Mouse (Mus musculus) embryo, embryonic 11.5 days (tissue): ENCODE measurements at regions not wholly inside any gene's neighbourhood (a gene's known extent, or its start where the extent isn't known, plus 50 kb on each side); places are given as distances from the start of the nearest gene placed in this dataset.

Source experiments
- DNase-seq: peaks from one replicate; pipeline ENCODE4 v3.0.0-alpha.2; 2012; ENCODE audit warnings: low read depth, low spot score

GRCm38 (mm10) chr6:12140596-12140995 is 233.0 kb downstream of the Phf14 start:
- DNase-seq: no peak

DNA sequence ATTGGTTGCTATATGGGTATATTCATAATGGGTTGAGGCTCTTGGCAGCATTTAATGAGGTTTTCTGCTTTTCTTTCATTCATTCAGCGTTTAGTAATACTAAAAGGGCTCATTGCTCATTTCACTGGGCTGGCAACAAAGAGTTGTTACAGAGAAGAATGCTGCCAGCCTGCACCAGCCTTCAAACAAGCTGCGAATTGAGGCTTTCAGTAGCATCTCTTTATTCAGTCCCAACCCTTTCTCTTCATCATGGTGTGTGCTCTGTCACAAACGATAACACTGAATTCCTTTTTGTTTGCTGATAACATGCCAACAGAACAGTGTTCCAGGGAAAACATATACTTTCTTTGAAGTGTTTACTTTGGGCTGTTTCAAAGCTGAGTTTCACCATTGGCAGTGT is 237.6 kb downstream of the Phf14 start:
- no peak for DNase-seq

- DNase-seq: no peak
These were observed 243.2 kb downstream of the Phf14 start for GRCm38 (mm10) chr6:12150613-12151333.

DNA sequence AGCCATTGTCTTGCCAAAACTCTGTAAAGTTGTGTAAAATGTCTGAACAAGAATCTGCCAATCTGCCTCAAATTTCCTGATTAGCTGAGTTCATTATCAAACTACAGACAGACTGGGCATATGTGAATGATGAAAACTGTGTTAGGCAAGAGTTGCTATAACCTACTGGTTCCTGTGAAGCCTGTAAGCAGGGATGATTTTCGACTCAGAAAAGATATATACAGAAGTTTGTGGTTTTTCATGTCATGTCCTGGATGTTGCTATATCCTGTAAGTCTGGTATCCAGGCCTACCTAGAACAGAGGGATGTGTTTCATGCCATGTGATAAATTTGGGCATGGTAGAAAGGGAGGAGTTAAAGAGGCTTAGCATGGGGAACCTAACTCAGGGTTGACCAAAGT is 256.4 kb downstream of the Phf14 start:
- DNase-seq: no peak

DNA sequence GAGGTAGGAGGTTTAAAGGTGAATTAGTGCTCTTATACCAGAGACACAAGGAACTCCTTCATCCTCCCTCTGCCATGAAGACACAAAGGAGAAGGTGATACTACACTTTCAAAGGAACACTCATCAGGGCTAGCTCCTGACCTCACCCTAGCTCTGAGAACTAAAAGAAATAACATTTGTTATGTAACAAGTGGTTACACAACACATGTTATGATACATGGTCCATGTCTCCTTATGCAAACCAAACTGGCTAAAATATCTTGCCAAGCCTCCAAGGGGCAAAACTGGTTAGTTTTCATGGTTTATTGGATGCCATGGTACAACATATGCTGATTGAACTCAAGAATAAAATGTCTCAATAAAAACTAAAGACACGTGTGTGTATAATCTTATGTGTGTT is 260.9 kb downstream of the Phf14 start:
- DNase-seq: no peak

GRCm38 (mm10) chr6:12169431-12169830 is 261.8 kb downstream of the Phf14 start:
- DNase-seq: no peak

GRCm38 (mm10) chr6:12170722-12171121 is 263.1 kb downstream of the Phf14 start:
- DNase-seq: no peak

- DNase-seq: no peak
These were observed 263.6 kb downstream of the Phf14 start for GRCm38 (mm10) chr6:12171189-12171588.

DNA sequence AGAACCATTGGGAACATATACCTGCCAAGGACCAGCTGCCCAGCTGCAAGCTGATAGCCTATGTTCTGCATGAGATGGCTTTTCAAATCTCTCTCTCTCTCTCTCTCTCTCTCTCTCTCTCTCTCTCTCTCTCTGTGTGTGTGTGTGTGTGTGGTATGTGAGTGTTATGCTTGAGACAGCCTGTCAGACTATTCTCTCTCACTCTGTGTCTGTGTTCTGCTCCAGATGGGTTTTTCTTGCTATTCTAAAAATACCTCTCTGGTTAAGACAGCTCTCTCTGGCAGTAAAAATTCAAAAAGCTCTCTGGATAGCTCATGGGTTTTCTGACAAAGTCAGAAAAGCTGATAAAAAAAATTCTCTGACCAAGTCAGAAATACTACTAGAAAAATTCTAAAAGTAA is 270.4 kb downstream of the Phf14 start:
- DNase-seq: no peak

DNA sequence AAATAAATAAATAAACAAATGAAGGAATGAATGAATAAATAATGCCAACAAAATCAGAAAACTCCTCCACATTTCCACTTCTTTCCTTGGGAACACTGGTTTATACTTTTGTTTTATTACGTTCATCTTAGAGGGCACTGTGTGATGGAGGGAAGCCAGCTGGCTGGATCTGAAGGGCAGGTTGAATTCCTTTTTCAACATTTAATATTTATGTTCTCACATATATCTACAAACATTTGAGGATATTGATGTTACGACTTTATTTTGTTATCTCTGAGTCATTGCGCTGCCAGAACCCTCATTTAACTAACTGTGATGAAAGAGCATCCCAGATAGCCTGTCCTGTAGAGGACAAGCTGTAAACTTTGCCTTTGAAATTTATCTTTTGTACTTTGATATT is 273.3 kb downstream of the Phf14 start:
- no peak for DNase-seq

DNA sequence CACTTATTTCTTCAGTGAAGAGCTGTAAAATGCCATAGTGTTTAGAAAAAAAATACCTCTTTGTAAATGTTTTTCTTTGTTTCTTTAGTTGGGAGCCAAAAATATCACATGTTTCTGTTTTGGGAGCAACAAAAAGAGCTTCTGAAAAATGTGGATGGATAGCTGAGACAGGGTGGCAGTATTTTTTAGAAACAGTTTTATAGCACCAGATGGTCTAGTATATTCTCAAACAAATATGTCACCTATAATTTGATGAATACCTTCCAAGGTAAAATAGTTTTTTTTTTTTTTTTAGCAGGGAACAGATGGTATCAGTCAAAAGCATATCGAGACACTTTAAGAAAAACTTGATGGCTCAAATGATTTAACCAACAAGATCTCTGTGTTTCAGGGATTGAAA is 302.6 kb downstream of the Phf14 start:
- DNase-seq: no peak

DNA sequence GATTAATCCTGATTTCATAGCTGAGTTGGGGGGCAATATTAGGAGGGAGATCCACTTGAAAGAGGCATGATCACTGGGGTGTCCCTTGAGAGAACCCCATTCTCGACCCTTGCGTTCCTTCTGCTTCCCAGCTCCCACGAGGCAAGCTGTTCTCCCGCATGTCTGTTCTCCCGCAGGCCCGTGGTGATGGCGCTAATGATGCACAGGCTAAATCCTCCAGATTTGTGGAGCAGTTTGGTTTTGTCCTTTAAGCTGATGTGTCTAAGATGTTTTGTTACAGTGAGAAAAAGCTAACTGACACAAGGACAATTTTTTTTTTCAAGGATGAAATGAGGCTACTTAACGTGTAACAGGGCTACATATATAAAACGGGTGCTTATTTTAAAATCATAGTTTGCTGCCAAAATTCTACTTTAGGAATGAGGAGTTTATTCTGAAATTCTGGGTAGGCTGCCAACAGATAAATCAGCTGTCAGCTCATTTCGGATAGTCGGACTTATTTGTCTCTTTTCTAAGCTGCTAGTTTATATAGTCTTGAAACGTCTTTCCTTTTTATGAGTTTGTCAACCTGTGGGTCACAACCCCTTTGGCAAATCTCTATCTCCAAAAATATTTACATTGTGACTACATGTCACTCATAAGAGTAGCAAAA is 307.0 kb downstream of the Phf14 start:
- no peak for DNase-seq

DNA sequence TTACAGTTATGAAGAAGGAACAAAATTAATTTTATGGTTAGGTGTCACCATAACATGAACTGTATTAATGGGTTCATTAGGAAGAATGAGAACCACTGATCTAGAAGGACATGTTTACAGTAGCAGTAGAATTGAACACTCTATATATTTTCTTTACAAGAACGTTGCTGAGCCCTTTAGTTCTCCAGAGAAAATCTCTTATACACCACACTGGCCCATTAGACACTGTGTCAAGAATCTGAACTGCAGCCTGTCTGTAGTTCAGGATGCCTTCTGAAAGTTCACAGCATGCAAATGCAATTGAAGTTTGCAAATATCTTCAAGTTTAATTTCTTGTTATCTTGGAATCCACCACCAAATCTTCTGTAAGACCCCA is 307.6 kb downstream of the Phf14 start:
- DNase-seq: no peak

DNA sequence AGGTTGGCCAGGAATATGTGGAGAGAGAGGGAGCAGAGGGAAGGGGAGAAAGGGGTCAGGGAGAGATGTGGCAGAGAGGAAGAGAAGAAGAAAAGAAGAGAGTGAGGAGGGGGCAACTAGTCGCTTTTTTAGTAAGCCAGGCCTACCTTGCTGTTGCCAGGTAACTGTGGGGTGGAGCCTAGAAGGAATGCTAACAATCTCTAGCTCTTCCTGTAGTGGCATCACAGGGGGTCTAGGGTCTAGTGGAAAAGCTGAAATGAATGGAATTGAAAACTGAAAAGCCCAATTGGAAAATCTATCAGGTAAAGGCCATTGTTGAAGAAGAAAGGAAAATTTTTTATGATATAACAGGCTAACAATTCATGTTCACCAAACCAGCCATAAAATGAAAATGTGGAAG is 336.5 kb downstream of the Phf14 start:
- DNase-seq: no peak

DNA sequence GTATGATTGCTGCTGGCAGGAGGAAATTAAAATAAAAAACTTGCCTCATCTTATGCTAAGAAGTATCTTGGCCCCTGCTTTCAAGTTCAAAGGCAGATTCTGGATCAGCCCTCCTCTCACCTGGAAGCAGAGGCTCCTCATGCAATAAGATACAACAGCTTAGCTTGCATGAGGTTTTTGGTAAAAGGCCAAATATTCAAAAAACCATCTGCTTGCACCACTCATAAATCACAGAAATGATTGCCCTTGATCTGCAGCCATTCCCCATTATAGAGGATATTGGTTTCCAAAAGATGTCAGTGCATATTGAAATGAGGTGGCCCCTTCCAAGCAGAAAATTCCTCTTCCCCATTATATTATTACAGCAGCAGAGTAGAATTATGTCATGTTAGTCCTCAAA is 340.4 kb downstream of the Phf14 start:
- DNase-seq: no peak

DNA sequence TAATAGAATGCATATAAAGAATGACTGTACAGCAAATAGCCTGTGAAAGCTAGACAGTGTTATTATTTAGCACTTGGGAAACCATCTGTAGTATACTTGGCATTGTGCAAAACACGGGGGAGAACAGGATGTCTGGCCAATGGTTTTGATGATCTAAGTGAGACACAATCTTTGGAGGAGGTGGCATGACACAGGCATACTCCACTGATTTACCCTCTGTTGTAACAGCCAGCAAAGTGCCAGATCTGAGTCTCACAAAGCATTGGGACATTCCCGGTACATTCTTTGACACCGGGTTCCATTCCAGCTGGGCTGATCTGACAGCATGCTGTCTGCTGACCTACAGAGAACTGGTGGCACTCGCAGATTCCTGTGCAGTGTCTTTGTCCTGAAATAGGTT is 341.0 kb downstream of the Phf14 start:
- no peak for DNase-seq

GRCm38 (mm10) chr6:12254507-12254906 is 346.9 kb downstream of the Phf14 start:
- no peak for DNase-seq

GRCm38 (mm10) chr6:12255434-12255833 is 347.8 kb downstream of the Phf14 start:
- DNase-seq: no peak

- DNase-seq: no peak
These were observed 350.7 kb downstream of the Phf14 start for GRCm38 (mm10) chr6:12258273-12258672.

DNA sequence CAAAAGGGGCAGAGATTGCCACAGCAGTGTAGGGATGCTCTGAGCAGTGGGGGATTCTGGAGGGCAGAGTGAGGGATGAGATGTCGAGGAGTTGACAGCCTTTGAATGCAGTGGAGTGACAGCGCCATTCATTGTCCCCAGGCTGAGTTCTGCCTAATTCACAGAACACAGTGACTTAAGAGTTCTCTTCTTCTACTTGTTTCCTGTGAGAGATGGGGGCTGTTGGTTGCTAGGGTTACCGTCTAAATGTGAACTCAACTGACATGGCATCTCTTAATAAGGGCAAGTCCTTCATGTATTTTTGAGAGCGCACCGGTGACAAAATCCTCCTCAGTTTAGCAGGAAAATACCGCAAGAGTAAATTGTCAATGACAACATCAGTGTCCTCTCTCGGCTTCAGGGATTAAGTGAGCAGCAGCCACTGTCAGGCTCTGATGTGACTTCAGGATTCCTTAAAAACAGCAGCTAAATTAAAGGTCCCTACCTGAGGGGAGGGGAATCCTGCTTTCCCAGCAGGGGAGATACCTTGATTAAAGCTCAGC is 351.4 kb downstream of the Phf14 start:
- DNase-seq: no peak

GRCm38 (mm10) chr6:12259629-12260028 is 352.0 kb downstream of the Phf14 start:
- DNase-seq: no peak

GRCm38 (mm10) chr6:12260325-12261076 is 352.9 kb downstream of the Phf14 start:
- peak; percentile 42 for DNase-seq
